Mouse (Mus musculus): ENCODE measurements around the gene Edem1. TPM values are rescaled to one million over a fixed set of nuclear protein-coding genes. Genes with fewer than 3 reads are reported as not detected.

Gene Edem1
- polyA plus RNA-seq, 1 experiment = 12.8 TPM

DNA sequence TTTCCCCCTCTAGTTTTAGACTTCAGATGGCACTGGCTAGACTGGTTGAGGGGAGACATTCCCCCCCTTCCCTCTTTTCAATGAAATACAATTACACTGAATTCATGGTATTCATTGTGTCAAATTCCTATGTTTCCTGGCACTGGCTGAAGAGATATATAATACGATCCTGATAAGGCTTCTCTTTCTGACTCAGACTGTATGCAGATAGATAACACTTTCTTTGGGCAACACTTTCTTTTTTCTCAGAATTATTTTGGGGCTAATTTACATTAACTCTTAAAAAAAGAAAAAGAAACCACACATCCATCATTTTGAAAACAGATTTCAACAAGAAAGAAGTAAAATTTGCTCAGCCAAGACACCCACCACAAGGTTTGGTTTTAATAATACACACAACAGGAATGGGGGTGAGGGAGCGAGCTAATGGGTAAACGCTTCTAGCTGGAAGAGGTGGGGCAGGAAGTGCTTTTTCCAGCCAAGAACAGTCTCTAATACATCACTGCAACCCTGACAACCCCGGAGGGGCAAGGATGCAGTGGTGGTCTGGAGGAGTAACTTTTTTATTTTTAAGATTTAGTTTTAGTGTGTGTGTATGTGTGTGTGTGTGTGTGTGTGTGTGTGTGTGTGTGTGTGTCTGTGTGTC, 52.0 kb downstream of the Edem1 start:
- no peak for DNase-seq (ENCODE audit: low read depth)
- TF ChIP-seq CTCF (IDR thresholded peaks at IDR 0.05; ENCODE audit: borderline replicate concordance, extremely low read depth, insufficient read depth, insufficient read length) (no peak), POLR2A (IDR thresholded peaks at IDR 0.05; ENCODE audit: borderline replicate concordance, extremely low read depth, insufficient read depth, insufficient read length, poor library complexity, severe bottlenecking) (no peak)

GRCm38 (mm10) chr6:108881074-108881473, 52.6 kb downstream of the Edem1 start:
- TF ChIP-seq CTCF (IDR thresholded peaks at IDR 0.05; ENCODE audit: borderline replicate concordance, extremely low read depth, insufficient read depth, insufficient read length) (no peak), POLR2A (IDR thresholded peaks at IDR 0.05; ENCODE audit: borderline replicate concordance, extremely low read depth, insufficient read depth, insufficient read length, poor library complexity, severe bottlenecking) (no peak)
- no peak for DNase-seq (ENCODE audit: low read depth)

DNA sequence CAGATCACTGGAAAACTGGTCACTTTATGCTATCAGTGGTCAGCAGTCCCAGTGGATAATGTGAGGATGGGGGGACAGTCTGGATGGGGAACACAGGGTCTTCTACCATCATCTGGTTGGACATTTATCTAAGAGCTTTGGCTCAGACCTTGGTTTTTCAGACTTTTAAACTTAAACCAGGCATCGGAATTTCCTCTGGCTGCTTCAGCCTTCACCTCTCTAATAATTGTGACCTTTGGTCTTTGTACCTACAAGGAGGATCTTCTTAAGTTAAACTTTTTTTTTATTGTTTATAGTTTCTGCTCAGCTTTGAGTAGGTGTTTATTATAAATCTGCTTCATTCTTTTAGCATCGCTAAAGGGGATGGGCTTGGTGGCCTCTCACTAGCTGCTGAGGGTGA, 55.4 kb downstream of the Edem1 start:
- DNase-seq (ENCODE audit: low read depth) = no peak
- TF ChIP-seq POLR2A (IDR thresholded peaks at IDR 0.05; ENCODE audit: borderline replicate concordance, extremely low read depth, insufficient read depth, insufficient read length, poor library complexity, severe bottlenecking) (no peak), CTCF (IDR thresholded peaks at IDR 0.05; ENCODE audit: borderline replicate concordance, extremely low read depth, insufficient read depth, insufficient read length) (no peak)

- no peak for DNase-seq (ENCODE audit: low read depth)
- TF ChIP-seq CTCF (IDR thresholded peaks at IDR 0.05; ENCODE audit: borderline replicate concordance, extremely low read depth, insufficient read depth, insufficient read length) (no peak), POLR2A (IDR thresholded peaks at IDR 0.05; ENCODE audit: borderline replicate concordance, extremely low read depth, insufficient read depth, insufficient read length, poor library complexity, severe bottlenecking) (no peak)
These were observed 56.2 kb downstream of the Edem1 start for GRCm38 (mm10) chr6:108884603-108885002.

GRCm38 (mm10) chr6:108886346-108886745, 57.9 kb downstream of the Edem1 start:
- DNase-seq (ENCODE audit: low read depth) = no peak
- TF ChIP-seq POLR2A (IDR thresholded peaks at IDR 0.05; ENCODE audit: borderline replicate concordance, extremely low read depth, insufficient read depth, insufficient read length, poor library complexity, severe bottlenecking) = no peak

DNA sequence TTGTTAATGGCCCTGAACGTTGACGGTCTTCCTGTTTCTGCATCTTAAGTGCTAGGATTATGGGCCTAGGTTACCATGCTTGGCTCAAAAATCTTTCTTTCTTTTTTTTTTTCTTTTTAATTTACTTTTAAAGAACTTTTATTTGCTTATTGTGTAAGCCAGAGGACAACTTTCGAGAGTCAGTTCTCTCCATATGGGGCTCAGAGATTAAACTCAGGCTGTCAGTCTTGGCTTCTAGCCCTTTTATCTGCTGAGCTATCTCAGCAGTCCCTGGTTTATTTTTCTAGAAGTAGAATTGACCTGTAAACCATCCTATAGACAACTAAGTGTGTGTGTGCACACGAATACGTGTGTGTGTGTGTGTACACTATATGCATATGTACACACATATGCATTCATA, 64.1 kb downstream of the Edem1 start:
- no peak for DNase-seq (ENCODE audit: low read depth)
- TF ChIP-seq CTCF (IDR thresholded peaks at IDR 0.05; ENCODE audit: borderline replicate concordance, extremely low read depth, insufficient read depth, insufficient read length) = no peak
- no peak for TF ChIP-seq POLR2A (IDR thresholded peaks at IDR 0.05; ENCODE audit: borderline replicate concordance, extremely low read depth, insufficient read depth, insufficient read length, poor library complexity, severe bottlenecking)

DNA sequence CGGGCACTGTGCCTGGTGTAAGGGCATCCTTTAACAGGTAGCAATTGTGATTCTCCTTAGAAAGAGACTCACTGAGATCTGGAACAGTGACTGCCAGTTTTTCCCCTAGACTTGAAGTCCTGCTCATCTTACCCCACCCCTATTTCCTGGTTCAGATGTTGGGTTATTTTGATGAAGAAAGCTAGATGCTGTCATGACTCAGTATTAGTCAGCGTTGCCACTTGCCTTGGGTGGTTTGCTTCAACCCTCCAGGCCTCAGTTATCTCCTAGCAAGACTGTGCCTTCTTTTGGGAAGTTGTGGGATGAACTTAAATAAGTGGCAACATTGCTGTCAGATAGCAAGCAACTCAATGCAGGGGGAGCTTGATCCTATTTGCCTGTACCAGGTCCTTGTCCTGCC, 66.7 kb downstream of the Edem1 start:
- no peak for DNase-seq (ENCODE audit: low read depth)
- TF ChIP-seq CTCF (IDR thresholded peaks at IDR 0.05; ENCODE audit: borderline replicate concordance, extremely low read depth, insufficient read depth, insufficient read length) (no peak), POLR2A (IDR thresholded peaks at IDR 0.05; ENCODE audit: borderline replicate concordance, extremely low read depth, insufficient read depth, insufficient read length, poor library complexity, severe bottlenecking) (no peak)

GRCm38 (mm10) chr6:108895976-108896375, 67.5 kb downstream of the Edem1 start:
- DNase-seq (ENCODE audit: low read depth) = no peak
- TF ChIP-seq CTCF (IDR thresholded peaks at IDR 0.05; ENCODE audit: borderline replicate concordance, extremely low read depth, insufficient read depth, insufficient read length) (no peak), POLR2A (IDR thresholded peaks at IDR 0.05; ENCODE audit: borderline replicate concordance, extremely low read depth, insufficient read depth, insufficient read length, poor library complexity, severe bottlenecking) (no peak)

GRCm38 (mm10) chr6:108896525-108897087, 68.2 kb downstream of the Edem1 start:
- DNase-seq (ENCODE audit: low read depth) = no peak
- TF ChIP-seq CTCF (IDR thresholded peaks at IDR 0.05; ENCODE audit: borderline replicate concordance, extremely low read depth, insufficient read depth, insufficient read length) (no peak), POLR2A (IDR thresholded peaks at IDR 0.05; ENCODE audit: borderline replicate concordance, extremely low read depth, insufficient read depth, insufficient read length, poor library complexity, severe bottlenecking) (no peak)

DNA sequence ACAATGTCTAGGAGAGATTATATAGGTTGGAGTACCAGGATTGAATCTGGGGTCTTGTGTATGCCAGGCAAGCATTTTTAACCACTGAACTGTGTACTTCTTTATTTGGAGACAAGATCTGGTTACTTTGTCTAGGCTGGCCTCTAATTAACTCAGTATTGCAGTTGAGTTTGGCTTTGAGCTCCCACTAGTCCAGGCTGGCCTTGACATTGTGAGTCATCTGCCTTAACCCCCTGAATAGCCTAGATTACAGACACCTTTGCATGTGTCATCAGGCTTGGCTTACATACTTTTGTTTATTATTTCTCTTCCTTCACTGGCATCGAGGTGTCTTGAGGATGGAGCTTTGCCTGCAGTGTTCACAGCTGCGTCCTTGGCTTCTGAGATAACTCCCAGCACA, 70.8 kb downstream of the Edem1 start:
- DNase-seq (ENCODE audit: low read depth) = no peak
- TF ChIP-seq POLR2A (IDR thresholded peaks at IDR 0.05; ENCODE audit: borderline replicate concordance, extremely low read depth, insufficient read depth, insufficient read length, poor library complexity, severe bottlenecking) (no peak), CTCF (IDR thresholded peaks at IDR 0.05; ENCODE audit: borderline replicate concordance, extremely low read depth, insufficient read depth, insufficient read length) (no peak)

- no peak for DNase-seq (ENCODE audit: low read depth)
- TF ChIP-seq CTCF (IDR thresholded peaks at IDR 0.05; ENCODE audit: borderline replicate concordance, extremely low read depth, insufficient read depth, insufficient read length) (no peak), POLR2A (IDR thresholded peaks at IDR 0.05; ENCODE audit: borderline replicate concordance, extremely low read depth, insufficient read depth, insufficient read length, poor library complexity, severe bottlenecking) (no peak)
These were observed 73.7 kb downstream of the Edem1 start for GRCm38 (mm10) chr6:108902124-108902523.

- no peak for TF ChIP-seq CTCF (IDR thresholded peaks at IDR 0.05; ENCODE audit: borderline replicate concordance, extremely low read depth, insufficient read depth, insufficient read length)
- no peak for TF ChIP-seq POLR2A (IDR thresholded peaks at IDR 0.05; ENCODE audit: borderline replicate concordance, extremely low read depth, insufficient read depth, insufficient read length, poor library complexity, severe bottlenecking)
- DNase-seq (ENCODE audit: low read depth) = no peak
These were observed 74.8 kb downstream of the Edem1 start for GRCm38 (mm10) chr6:108903280-108903679.
